Mouse (Mus musculus) limb, embryonic 14.5 days (tissue): Measurements from ENCODE around the gene Nin. TPM values are rescaled to one million over a fixed set of nuclear protein-coding genes. Genes with fewer than 3 reads are reported as not detected.

ENCODE experiments used
- ATAC-seq: fragments of 200-750 bp; cut with Nextera tagmentation; 2 replicates; pipeline ENCODE4 v1.8.0; 2017; ENCODE audit warnings: low read depth, moderate number of reproducible peaks, moderate TSS enrichment; ENCODE audit not compliant: low FRiP score
- DNase-seq: peaks from one replicate; pipeline ENCODE4 v3.0.0-alpha.2; 2015; ENCODE audit warnings: low spot score
- H3K27ac ChIP-seq: fragments of 300-500 bp; sonication (generic); replicated peaks from 2 replicates; pipeline ENCODE4 v1.5.1; 2014; ENCODE audit warnings: low read depth, mild to moderate bottlenecking, low read length, moderate library complexity, mixed read lengths
- H3K27me3 ChIP-seq: fragments of 300-500 bp; sonication (generic); 2 replicates; pipeline ENCODE4 v1.6.1; 2014; ENCODE audit warnings: low read length, mixed read lengths; ENCODE audit not compliant: control insufficient read depth, insufficient read depth
- H3K36me3 ChIP-seq: fragments of 300-500 bp; sonication (generic); 2 replicates; pipeline ENCODE4 v1.6.1; 2014; ENCODE audit warnings: mild to moderate bottlenecking, low read length, moderate library complexity, mixed read lengths; ENCODE audit not compliant: control insufficient read depth, insufficient read depth
- H3K4me1 ChIP-seq: fragments of 300-500 bp; sonication (generic); 2 replicates; pipeline ENCODE4 v1.6.1; 2014; ENCODE audit warnings: antibody characterized with exemption, low read length, mixed read lengths; ENCODE audit not compliant: control insufficient read depth, insufficient read depth
- H3K4me2 ChIP-seq: fragments of 300-500 bp; sonication (generic); replicated peaks from 2 replicates; pipeline ENCODE4 v1.6.1; 2014; ENCODE audit warnings: low read depth, mild to moderate bottlenecking, low read length, moderate library complexity; ENCODE audit not compliant: severe bottlenecking
- H3K4me3 ChIP-seq: fragments of 300-500 bp; sonication (generic); replicated peaks from 2 replicates; pipeline ENCODE4 v1.5.1; 2014; ENCODE audit warnings: low read length
- H3K9ac ChIP-seq: fragments of 300-500 bp; sonication (generic); 2 replicates; pipeline ENCODE4 v1.6.1; 2014; ENCODE audit warnings: mild to moderate bottlenecking, low read depth, low read length, moderate library complexity; ENCODE audit not compliant: severe bottlenecking
- H3K9me3 ChIP-seq: fragments of 300-500 bp; sonication (generic); 2 replicates; pipeline ENCODE4 v1.6.1; 2016; ENCODE audit warnings: low read length; ENCODE audit not compliant: control insufficient read depth
- POLR2A ChIP-seq: fragments of 200-500 bp; IDR thresholded peaks from 2 replicates; pipeline ENCODE4 v1.8.0; 2012; ENCODE audit warnings: inconsistent platforms, mild to moderate bottlenecking, moderate library complexity, borderline replicate concordance; ENCODE audit not compliant: insufficient read depth, insufficient read length; ENCODE audit errors: extremely low read depth
- WGBS: fragments of 180-500 bp; shearing (Covaris S2); extraction: QIAGEN DNeasy Blood & Tissue Kit; methylation state at CpG from one replicate; pipeline ENCODE4 v1.1.7; 2014; 5-methylcytosine and 5-hydroxymethylcytosine counted together
- polyA plus RNA-seq, 2 experiments: library from polyadenylated mRNA; depleted of rRNA in 1 of 2; stranded (reverse) in 1 of 2; unstranded in 1 of 2; fragments of >200 nt; fragmentation: Nextera tagmentation in 1 of 2; extraction: Ambion mirVana in 1 of 2; gene quantifications; 2 replicates each; pipeline versions ENCODE4 v1.2.1 to v1.2.3; 2012 to 2014

The Nin gene
- polyA plus RNA-seq, 2 experiments, result 13.7 to 16.9 TPM

- H3K36me3 ChIP-seq, result peaks cover 6% of the 10 kb centered on the region
- no peak for ATAC-seq
- H3K27ac ChIP-seq, result no peak overlapping the region
- no peaks in the 10 kb centered on the region for H3K27me3 ChIP-seq
- H3K9me3 ChIP-seq, result no peaks in the 10 kb centered on the region
- H3K9ac ChIP-seq, result no peak overlapping the region
- no peak overlapping the region for H3K4me2 ChIP-seq
- peaks cover 9% of the 10 kb centered on the region; the same call in 1 of the 2 replicates for H3K4me1 ChIP-seq
- no peak overlapping the region for H3K4me3 ChIP-seq
- DNase-seq, result peak; percentile 80
- no peak for TF ChIP-seq POLR2A
- WGBS, result 28% methylated on average over 3 of the region's 3 CpGs
Observed at GRCm38 (mm10) chr12:70062114-70062513, 51.4 kb downstream of the Nin start.

- ATAC-seq (no peak), DNase-seq (peak; percentile 15)
- Histone ChIP-seq H3K27ac (no peak overlapping the region), H3K4me1 (peaks cover 9% of the 10 kb centered on the region; the same call in 1 of the 2 replicates), H3K4me2 (no peak overlapping the region), H3K4me3 (no peak overlapping the region), H3K27me3 (no peaks in the 10 kb centered on the region), H3K36me3 (peaks cover 25% of the 10 kb centered on the region), H3K9me3 (no peaks in the 10 kb centered on the region), H3K9ac (no peak overlapping the region)
- WGBS, result 62% methylated on average over 14 of the region's 14 CpGs
- no peak for TF ChIP-seq POLR2A
Observed at GRCm38 (mm10) chr12:70058956-70059851, 54.3 kb downstream of the Nin start.

GRCm38 (mm10) chr12:70050699-70051098, 62.8 kb downstream of the Nin start:
- no peak for TF ChIP-seq POLR2A
- Histone ChIP-seq H3K9ac (no peak overlapping the region), H3K27me3 (no peaks in the 10 kb centered on the region), H3K36me3 (peaks cover 81% of the 10 kb centered on the region), H3K27ac (no peak overlapping the region), H3K4me3 (no peak overlapping the region), H3K9me3 (no peaks in the 10 kb centered on the region), H3K4me2 (no peak overlapping the region), H3K4me1 (no peaks in the 10 kb centered on the region)
- 78% methylated on average over 7 of the region's 7 CpGs for WGBS
- DNase-seq, result no peak
- ATAC-seq, result no peak

GRCm38 (mm10) chr12:70048741-70049140, 64.8 kb downstream of the Nin start:
- Histone ChIP-seq H3K9me3 (no peaks in the 10 kb centered on the region), H3K27me3 (no peaks in the 10 kb centered on the region), H3K4me1 (no peaks in the 10 kb centered on the region), H3K27ac (no peak overlapping the region), H3K9ac (no peak overlapping the region), H3K4me2 (no peak overlapping the region), H3K36me3 (peaks cover 83% of the 10 kb centered on the region), H3K4me3 (no peak overlapping the region)
- WGBS, result 89% methylated on average over 9 of the region's 9 CpGs
- DNase-seq (no peak), ATAC-seq (no peak)
- TF ChIP-seq POLR2A, result no peak

GRCm38 (mm10) chr12:70047281-70047680, 66.2 kb downstream of the Nin start:
- peaks cover 86% of the 10 kb centered on the region for H3K36me3 ChIP-seq
- 91% methylated on average over 7 of the region's 7 CpGs for WGBS
- no peak for TF ChIP-seq POLR2A

More at GRCm38 (mm10) chr12:70047281-70047680, 66.2 kb downstream of the Nin start:
- Histone ChIP-seq H3K4me1 (no peaks in the 10 kb centered on the region), H3K9ac (no peak overlapping the region), H3K9me3 (no peaks in the 10 kb centered on the region), H3K4me2 (no peak overlapping the region), H3K27me3 (no peaks in the 10 kb centered on the region), H3K4me3 (no peak overlapping the region), H3K27ac (no peak overlapping the region)
- DNase-seq (no peak), ATAC-seq (no peak)
